Mouse (Mus musculus): ENCODE measurements around the gene Edf1.

DNA sequence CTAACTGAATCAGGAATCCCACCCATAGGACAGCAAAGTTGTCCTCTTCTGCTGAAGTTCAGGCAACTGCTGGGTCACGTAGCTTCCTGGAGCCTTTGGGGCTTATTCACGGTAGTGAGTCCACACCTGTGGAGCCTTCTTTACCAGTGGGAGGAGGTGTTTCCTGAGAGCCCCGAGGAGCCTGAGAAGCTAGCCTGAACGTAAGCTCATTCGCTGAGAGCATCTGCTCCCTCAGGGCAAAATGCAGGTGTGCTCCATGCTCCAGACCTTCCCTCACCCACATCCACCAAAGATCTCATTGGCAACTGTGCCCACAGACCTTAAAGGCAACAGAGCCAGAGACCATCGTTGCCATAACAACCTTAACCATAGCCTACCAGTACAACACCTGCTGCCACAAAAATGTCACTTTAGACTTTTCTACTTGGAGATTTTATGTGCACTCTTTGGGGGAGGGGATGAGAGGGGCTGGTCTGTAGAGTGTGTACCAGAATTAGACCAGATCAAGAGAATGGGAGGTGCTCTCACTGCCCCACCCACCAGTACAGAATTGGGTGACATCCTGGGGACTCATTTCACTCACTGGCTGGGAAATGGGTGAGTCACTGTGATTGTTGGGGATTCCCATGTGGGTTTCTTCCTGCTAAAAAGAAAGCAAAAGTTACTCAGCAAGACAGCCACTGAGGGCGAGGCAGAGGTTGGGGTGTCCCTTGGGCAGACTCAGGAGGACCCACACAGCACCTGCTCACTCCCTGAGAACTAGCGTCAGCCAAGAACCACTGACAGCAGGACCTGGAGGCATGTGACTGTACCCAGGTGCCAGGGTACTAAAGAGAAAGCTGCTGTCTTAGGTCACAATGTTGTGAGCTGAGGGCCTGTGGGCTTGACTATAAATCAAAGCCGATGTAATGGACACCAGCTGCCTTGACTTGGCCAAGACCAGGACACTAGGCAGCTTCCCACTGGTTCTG, 8.3 kb upstream of the Edf1 start:
- no peak for TF ChIP-seq CTCF (IDR thresholded peaks at IDR 0.05; ENCODE audit: borderline replicate concordance, extremely low read depth, insufficient read depth, insufficient read length)
- no peak for TF ChIP-seq POLR2A (IDR thresholded peaks at IDR 0.05; ENCODE audit: borderline replicate concordance, extremely low read depth, insufficient read depth, insufficient read length, poor library complexity, severe bottlenecking)

Measured in brain, embryonic 14.5 days (tissue).